Mouse (Mus musculus) heart, embryonic 15.5 days (tissue): ENCODE measurements around the gene Dph2. TPM values are rescaled to one million over a fixed set of nuclear protein-coding genes. Genes with fewer than 3 reads are reported as not detected.
A peak's percentile ranks its signal among the peaks of the same experiment; 100 is the strongest.

Experiments
- ATAC-seq: fragments of 200-750 bp; cut with Nextera tagmentation; replicated peaks from 2 replicates; pipeline ENCODE4 v1.8.0; 2017; ENCODE audit warnings: low read depth, moderate TSS enrichment; ENCODE audit not compliant: insufficient number of reproducible peaks, insufficient read depth, low FRiP score
- H3K27ac ChIP-seq: fragments of 300-500 bp; sonication (generic); 2 replicates; pipeline ENCODE4 v1.5.1; 2015; ENCODE audit warnings: mild to moderate bottlenecking, inconsistent platforms
- H3K27me3 ChIP-seq: fragments of 300-500 bp; sonication (generic); 2 replicates; pipeline ENCODE4 v1.6.1; 2015; ENCODE audit warnings: inconsistent platforms
- H3K36me3 ChIP-seq: fragments of 300-500 bp; sonication (generic); 2 replicates; pipeline ENCODE4 v1.6.1; 2015; ENCODE audit warnings: mild to moderate bottlenecking, inconsistent platforms
- H3K4me1 ChIP-seq: fragments of 300-500 bp; sonication (generic); replicated peaks from 2 replicates; pipeline ENCODE4 v1.6.1; 2015; ENCODE audit warnings: inconsistent platforms
- H3K4me2 ChIP-seq: fragments of 300-500 bp; sonication (generic); 2 replicates; pipeline ENCODE4 v1.6.1; 2015; ENCODE audit warnings: inconsistent platforms, mild to moderate bottlenecking, moderate library complexity
- H3K4me3 ChIP-seq: fragments of 300-500 bp; sonication (generic); 2 replicates; pipeline ENCODE4 v1.5.1; 2015; ENCODE audit warnings: mild to moderate bottlenecking, inconsistent platforms
- H3K9ac ChIP-seq: fragments of 300-500 bp; sonication (generic); 2 replicates; pipeline ENCODE4 v1.6.1; 2015; ENCODE audit warnings: mild to moderate bottlenecking, inconsistent platforms
- H3K9me3 ChIP-seq: fragments of 300-500 bp; sonication (generic); replicated peaks from 2 replicates; pipeline ENCODE4 v1.6.1; 2016; ENCODE audit warnings: inconsistent platforms
- WGBS: fragments of 180-500 bp; shearing (Covaris S2); methylation state at CpG from one replicate; pipeline ENCODE4 v1.1.7; 2015; ENCODE audit warnings: mixed read lengths; 5-methylcytosine and 5-hydroxymethylcytosine counted together
- polyA plus RNA-seq: library from polyadenylated mRNA; unstranded; fragments of >200 nt; fragmentation: Nextera tagmentation; extraction: Ambion mirVana; gene quantifications from 2 replicates; pipeline ENCODE4 v1.2.1, GENCODE M21; 2015

The Dph2 gene
- polyA plus RNA-seq, 1 experiment from 2014 or later = 9.5 TPM

GRCm38 (mm10) chr4:117918762-117919161 lies 26.9 kb upstream of the Dph2 start:
- Histone ChIP-seq H3K36me3 (no peaks in the 10 kb centered on the region), H3K9me3 (no peaks in the 10 kb centered on the region), H3K4me2 (no peak overlapping the region), H3K4me1 (peaks cover 46% of the 10 kb centered on the region), H3K9ac (no peak overlapping the region), H3K4me3 (no peak overlapping the region), H3K27me3 (no peaks in the 10 kb centered on the region), H3K27ac (peak overlapping the region; percentile 75)
- WGBS = 55% methylated on average over 5 of the region's 5 CpGs
- no peak for ATAC-seq

- 0 out of 2 replicates have a peak, but pooled peaks have one; percentile 6 for ATAC-seq
- Histone ChIP-seq H3K9ac (no peak overlapping the region), H3K4me2 (0 out of 2 replicates have a peak overlapping the region, but pooled peaks have one; percentile 7), H3K4me3 (no peak overlapping the region), H3K27me3 (no peaks in the 10 kb centered on the region), H3K36me3 (no peaks in the 10 kb centered on the region), H3K4me1 (peaks cover 46% of the 10 kb centered on the region), H3K9me3 (no peaks in the 10 kb centered on the region), H3K27ac (peak overlapping the region; percentile 75)
- 14% methylated on average over 3 of the region's 3 CpGs for WGBS
Measured at GRCm38 (mm10) chr4:117918261-117918660, 26.4 kb upstream of the Dph2 start.

GRCm38 (mm10) chr4:117917847-117918246 lies 26.0 kb upstream of the Dph2 start:
- no peak for ATAC-seq
- Histone ChIP-seq H3K27me3 (no peaks in the 10 kb centered on the region), H3K27ac (peak overlapping the region; percentile 75), H3K4me1 (peaks cover 46% of the 10 kb centered on the region), H3K36me3 (no peaks in the 10 kb centered on the region), H3K4me2 (0 out of 2 replicates have a peak overlapping the region, but pooled peaks have one; percentile 7), H3K9me3 (no peaks in the 10 kb centered on the region), H3K4me3 (no peak overlapping the region), H3K9ac (no peak overlapping the region)
- 82% methylated on average over 4 of the region's 4 CpGs for WGBS

- no peaks in the 10 kb centered on the region for H3K27me3 ChIP-seq
- no peaks in the 10 kb centered on the region for H3K36me3 ChIP-seq
- no peak overlapping the region for H3K27ac ChIP-seq
- no peak overlapping the region for H3K9ac ChIP-seq
- no peak overlapping the region for H3K4me2 ChIP-seq
- 77% methylated on average over 4 of the region's 4 CpGs for WGBS
- ATAC-seq = no peak
- H3K9me3 ChIP-seq = no peaks in the 10 kb centered on the region
- no peak overlapping the region for H3K4me3 ChIP-seq
- H3K4me1 ChIP-seq = peaks cover 50% of the 10 kb centered on the region
Measured at GRCm38 (mm10) chr4:117917402-117917801, 25.6 kb upstream of the Dph2 start.

GRCm38 (mm10) chr4:117916386-117916785 lies 24.6 kb upstream of the Dph2 start:
- 62% methylated on average over 5 of the region's 5 CpGs for WGBS
- peaks cover 53% of the 10 kb centered on the region for H3K4me1 ChIP-seq
- peak overlapping the region; percentile 3; the same call in 1 of the 2 replicates for H3K27ac ChIP-seq
- peak overlapping the region; percentile 88; the same call in 1 of the 2 replicates for H3K4me2 ChIP-seq
- peaks cover 5% of the 10 kb centered on the region for H3K36me3 ChIP-seq
- H3K4me3 ChIP-seq = no peak overlapping the region
- no peaks in the 10 kb centered on the region for H3K27me3 ChIP-seq
- H3K9me3 ChIP-seq = no peaks in the 10 kb centered on the region
- ATAC-seq = no peak
- H3K9ac ChIP-seq = no peak overlapping the region

GRCm38 (mm10) chr4:117915489-117916105 lies 23.8 kb upstream of the Dph2 start:
- Histone ChIP-seq H3K4me3 (peak overlapping the region; percentile 74), H3K9me3 (no peaks in the 10 kb centered on the region), H3K4me1 (peaks cover 53% of the 10 kb centered on the region), H3K4me2 (peak overlapping the region; percentile 88), H3K27ac (peak overlapping the region; percentile 87), H3K36me3 (peaks cover 5% of the 10 kb centered on the region), H3K9ac (peak overlapping the region; percentile 63), H3K27me3 (no peaks in the 10 kb centered on the region)
- no peak for ATAC-seq
- WGBS = 5% methylated on average over 19 of the region's 19 CpGs

GRCm38 (mm10) chr4:117914591-117915442 lies 23.0 kb upstream of the Dph2 start, which contains the start of gene Ipo13:
Ipo13 (minus strand) TSS chr4:117914999.
- Histone ChIP-seq H3K4me2 (peak within 1 kb of the TSS; percentile 88), H3K4me1 (peaks cover 57% of the 10 kb centered on the region)
- WGBS = under 1% methylated on average over 61 of the region's 61 CpGs

GRCm38 (mm10) chr4:117914031-117914430 lies 22.2 kb upstream of the Dph2 start:
- 18% methylated on average over 8 of the region's 8 CpGs for WGBS
- H3K9ac ChIP-seq = peak overlapping the region; percentile 63
- peak; percentile 1; the same call in 1 of the 2 replicates for ATAC-seq
- H3K4me1 ChIP-seq = peaks cover 63% of the 10 kb centered on the region
- peak overlapping the region; percentile 88 for H3K4me2 ChIP-seq
- H3K27ac ChIP-seq = no peak overlapping the region
- no peaks in the 10 kb centered on the region for H3K27me3 ChIP-seq
- H3K36me3 ChIP-seq = peaks cover 5% of the 10 kb centered on the region
- no peaks in the 10 kb centered on the region for H3K9me3 ChIP-seq
- peak overlapping the region; percentile 74 for H3K4me3 ChIP-seq

More at GRCm38 (mm10) chr4:117914591-117915442, 23.0 kb upstream of the Dph2 start, which contains the start of gene Ipo13:
- H3K4me3 ChIP-seq = peak within 1 kb of the TSS; percentile 74
- H3K36me3 ChIP-seq = peaks cover 5% of the 10 kb centered on the region
- H3K9me3 ChIP-seq = no peaks in the 10 kb centered on the region
- H3K9ac ChIP-seq = peak within 1 kb of the TSS; percentile 63
- peak within 1 kb of the TSS; percentile 87 for H3K27ac ChIP-seq
- no peaks in the 10 kb centered on the region for H3K27me3 ChIP-seq
- peak; percentile 92 for ATAC-seq

- Histone ChIP-seq H3K9me3 (no peaks in the 10 kb centered on the region), H3K4me3 (peak overlapping the region; percentile 74), H3K9ac (peak overlapping the region; percentile 63; the same call in 1 of the 2 replicates), H3K27ac (no peak overlapping the region), H3K4me2 (peak overlapping the region; percentile 88), H3K36me3 (peaks cover 5% of the 10 kb centered on the region), H3K4me1 (peaks cover 63% of the 10 kb centered on the region), H3K27me3 (no peaks in the 10 kb centered on the region)
- 49% methylated on average over 3 of the region's 3 CpGs for WGBS
- no peak for ATAC-seq
Measured at GRCm38 (mm10) chr4:117913421-117913820, 21.6 kb upstream of the Dph2 start.

- Histone ChIP-seq H3K4me3 (peak overlapping the region; percentile 74), H3K9me3 (no peaks in the 10 kb centered on the region), H3K27ac (no peak overlapping the region), H3K27me3 (no peaks in the 10 kb centered on the region), H3K36me3 (peaks cover 5% of the 10 kb centered on the region), H3K4me1 (peaks cover 60% of the 10 kb centered on the region), H3K9ac (no peak overlapping the region), H3K4me2 (peak overlapping the region; percentile 88)
- no peak for ATAC-seq
- 59% methylated on average over 7 of the region's 7 CpGs for whole genome bisulfite sequencing
Measured at GRCm38 (mm10) chr4:117912685-117913273, 20.9 kb upstream of the Dph2 start.

GRCm38 (mm10) chr4:117912131-117912561 lies 20.3 kb upstream of the Dph2 start:
- Histone ChIP-seq H3K4me1 (peaks cover 53% of the 10 kb centered on the region), H3K4me3 (no peak overlapping the region), H3K27ac (no peak overlapping the region), H3K4me2 (no peak overlapping the region), H3K36me3 (peaks cover 5% of the 10 kb centered on the region), H3K9me3 (no peaks in the 10 kb centered on the region), H3K9ac (no peak overlapping the region), H3K27me3 (no peaks in the 10 kb centered on the region)
- 93% methylated on average over 13 of the region's 13 CpGs for WGBS
- ATAC-seq = no peak
